Mouse (Mus musculus) ES-E14 (cell line): ENCODE measurements around the gene Rrh. TPM values are rescaled to one million over a fixed set of nuclear protein-coding genes. Genes with fewer than 3 reads are reported as not detected.

ENCODE experiments used
- DNase-seq: peaks from one replicate; pipeline ENCODE4 v3.0.0-alpha.2; 2013; ENCODE audit warnings: low read depth, low spot score
- H3K27ac ChIP-seq: 2 replicates; pipeline ENCODE4 v1.5.1; 2012; ENCODE audit warnings: low read depth, mild to moderate bottlenecking, low read length, moderate library complexity, mixed read lengths; ENCODE audit not compliant: poor library complexity, insufficient read depth, severe bottlenecking
- H3K36me3 ChIP-seq: 2 replicates; pipeline ENCODE4 v1.6.1; 2012; ENCODE audit warnings: mild to moderate bottlenecking, low read length, moderate library complexity, mixed read lengths; ENCODE audit not compliant: control insufficient read depth, poor library complexity, insufficient read depth, severe bottlenecking
- H3K4me1 ChIP-seq, 2 experiments: fragments of 150-350 bp in 1 of 2; sonication (generic) in 1 of 2; 2 replicates each; pipeline ENCODE4 v1.6.1; 2012; ENCODE audit warnings: low read length in 2 of 2, mild to moderate bottlenecking in 1 of 2, mixed read lengths in 1 of 2; ENCODE audit not compliant: control insufficient read depth in 2 of 2, insufficient read depth in 2 of 2, poor library complexity in 1 of 2
- H3K4me3 ChIP-seq, 2 experiments: fragments of 150-350 bp in 1 of 2; sonication (generic) in 1 of 2; 2 replicates each; pipeline ENCODE4 v1.5.1; 2012; ENCODE audit warnings: low read length in 2 of 2, low read depth in 1 of 2, mild to moderate bottlenecking in 1 of 2, mixed read lengths in 1 of 2; ENCODE audit not compliant: insufficient read depth in 1 of 2, poor library complexity in 1 of 2, severe bottlenecking in 1 of 2
- H3K9ac ChIP-seq: 2 replicates; pipeline ENCODE4 v1.6.1; 2012; ENCODE audit warnings: low read depth, mild to moderate bottlenecking, low read length, mixed read lengths; ENCODE audit not compliant: poor library complexity, insufficient read depth, severe bottlenecking
- H3K9me3 ChIP-seq: fragments of 150-350 bp; sonication (generic); 2 replicates; pipeline ENCODE4 v1.6.1; 2012; ENCODE audit warnings: low read depth, mild to moderate bottlenecking, low read length; ENCODE audit not compliant: control insufficient read depth, insufficient read depth
- CHD2 ChIP-seq: IDR thresholded peaks from 2 replicates; pipeline ENCODE4 v1.6.1; 2014; ENCODE audit warnings: mild to moderate bottlenecking, low read depth, low read length, inconsistent platforms
- HCFC1 ChIP-seq: IDR thresholded peaks from 2 replicates; pipeline ENCODE4 v1.6.1; 2012; ENCODE audit warnings: low read length, inconsistent platforms, borderline replicate concordance; ENCODE audit not compliant: insufficient read depth
- MAFK ChIP-seq: IDR thresholded peaks from 2 replicates; pipeline ENCODE4 v1.6.1; 2014; ENCODE audit warnings: mild to moderate bottlenecking, low read depth, low read length, inconsistent platforms; ENCODE audit not compliant: insufficient read depth
- ZC3H11A ChIP-seq: IDR thresholded peaks from 2 replicates; pipeline ENCODE4 v1.6.1; 2012; ENCODE audit warnings: low read depth, mild to moderate bottlenecking, inconsistent platforms, low read length, borderline replicate concordance
- ZNF384 ChIP-seq: IDR thresholded peaks from 2 replicates; pipeline ENCODE4 v1.6.1; 2012; ENCODE audit warnings: low read depth, low read length, inconsistent platforms
- in situ Hi-C, 2 experiments: fragments of 600-800 bp; cut with MboI; formaldehyde crosslinking; loops; one replicate each; pipeline ENCODE4 v1.15.1; 2025; ENCODE audit warnings: low sequenced_read_pairs in 2 of 2, inconsistent platforms in 1 of 2; ENCODE audit not compliant: unreplicated experiment in 2 of 2
- total RNA-seq: library from RNA; depleted of rRNA; stranded (reverse); fragments of 300-350 nt; gene quantifications from 2 replicates; pipeline ENCODE4 v1.2.3, GENCODE M21; 2012

Rrh gene
- total RNA-seq, 1 experiment: 0.94 TPM

GRCm38 (mm10) chr3:129838017-129838416 lies 15.6 kb upstream of the Rrh start:
- Histone ChIP-seq H3K4me3 (no peak overlapping the region), H3K9me3 (no peaks in the 10 kb centered on the region), H3K36me3 (no peaks in the 10 kb centered on the region), H3K4me1 (0 out of 4 replicates have a peak, but pooled peaks cover 0 to 2% of the 10 kb centered on the region in 2 experiments), H3K9ac (no peak overlapping the region), H3K27ac (no peak overlapping the region)
- no peak for TF ChIP-seq CHD2
- TF ChIP-seq ZNF384: no peak
- TF ChIP-seq MAFK: no peak
- TF ChIP-seq ZC3H11A: no peak
- no peak for TF ChIP-seq HCFC1
- in situ Hi-C loops: no loop called here
- DNase-seq: peak; percentile 40

DNA sequence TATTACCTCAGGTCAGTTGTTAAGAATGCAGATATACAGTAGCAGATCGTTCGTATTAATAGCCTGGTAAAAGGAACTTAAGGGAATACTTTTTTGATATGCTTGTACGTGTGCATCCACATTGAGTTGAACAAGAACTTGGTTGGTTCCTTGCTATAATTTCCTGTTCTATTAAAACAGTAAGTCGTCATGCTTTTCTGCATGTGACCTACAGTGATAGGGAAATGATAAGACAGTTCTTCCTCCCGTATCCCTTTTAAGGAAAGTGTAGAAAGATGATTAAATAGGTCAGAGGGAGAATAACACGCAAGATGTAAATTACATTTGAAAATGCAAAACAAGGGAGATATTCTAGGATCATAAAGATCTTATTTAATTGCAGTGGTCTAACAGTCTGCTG lies 14.6 kb upstream of the Rrh start:
- in situ Hi-C loops: no loop called here
- H3K4me1 ChIP-seq: 0 out of 4 replicates have a peak, but pooled peaks cover 0 to 2% of the 10 kb centered on the region in 2 experiments

GRCm38 (mm10) chr3:129836051-129836697 lies 13.8 kb upstream of the Rrh start:
- no peak overlapping the region for H3K4me3 ChIP-seq
- in situ Hi-C loops: no loop called here
- H3K4me1 ChIP-seq: 0 out of 4 replicates have a peak, but pooled peaks cover 0 to 2% of the 10 kb centered on the region in 2 experiments
- TF ChIP-seq ZNF384 (0 out of 2 replicates have a peak, but pooled peaks have one; percentile 19), MAFK (no peak)
- no peaks in the 10 kb centered on the region for H3K36me3 ChIP-seq
- no peak for DNase-seq
- no peak overlapping the region for H3K27ac ChIP-seq
- no peaks in the 10 kb centered on the region for H3K9me3 ChIP-seq
- no peak overlapping the region for H3K9ac ChIP-seq

More for the DNA sequence above, 14.6 kb upstream of the Rrh start:
- no peaks in the 10 kb centered on the region for H3K9me3 ChIP-seq
- H3K36me3 ChIP-seq: no peaks in the 10 kb centered on the region
- H3K4me3 ChIP-seq: no peak overlapping the region
- H3K9ac ChIP-seq: no peak overlapping the region
- no peak for DNase-seq
- no peak overlapping the region for H3K27ac ChIP-seq
- TF ChIP-seq HCFC1: no peak
- TF ChIP-seq MAFK: no peak
- TF ChIP-seq CHD2: no peak
- TF ChIP-seq ZC3H11A: no peak
- no peak for TF ChIP-seq ZNF384

DNA sequence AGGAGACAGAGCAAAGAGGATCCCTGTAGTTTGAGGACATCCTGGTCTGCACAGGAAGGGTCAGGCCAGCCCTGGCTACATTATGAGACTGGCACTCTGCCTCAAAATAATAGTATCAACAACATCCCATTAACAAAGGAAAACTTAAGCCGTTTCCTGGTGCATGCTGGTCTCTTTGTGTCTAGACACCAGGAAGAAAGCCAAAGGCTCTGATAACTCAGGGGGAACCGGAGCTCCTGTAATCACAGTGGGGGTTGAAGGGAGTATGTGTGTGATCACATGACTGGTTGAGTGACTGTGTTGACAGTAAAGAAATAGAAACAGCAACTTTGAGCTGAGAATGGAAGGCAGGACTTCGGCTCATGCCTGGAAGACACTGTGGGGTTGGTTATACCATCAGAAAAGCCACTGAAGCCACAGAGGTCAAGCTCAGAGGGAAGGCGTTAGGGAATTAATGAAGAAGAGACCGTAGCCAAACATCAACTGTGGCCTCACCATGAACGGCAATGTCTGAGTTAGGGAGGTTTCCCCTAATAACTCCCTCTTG lies 13.1 kb upstream of the Rrh start, which contains the start of gene Cfi:
Gene Cfi (plus strand): TSS at position 497 of the 547 bp plus-strand sequence.
- no peak for DNase-seq

More for the DNA sequence above, 13.1 kb upstream of the Rrh start, which contains the start of gene Cfi:
- in situ Hi-C loops: no loop called here
- TF ChIP-seq ZC3H11A (no peak), HCFC1 (no peak), MAFK (no peak), ZNF384 (no peak), CHD2 (no peak)
- Histone ChIP-seq H3K9ac (no peak within 1 kb of the TSS), H3K4me1 (0 out of 4 replicates have a peak, but pooled peaks cover 0 to 2% of the 10 kb centered on the region in 2 experiments), H3K36me3 (no peaks in the 10 kb centered on the region), H3K27ac (no peak within 1 kb of the TSS), H3K4me3 (no peak within 1 kb of the TSS), H3K9me3 (no peaks in the 10 kb centered on the region)
